Mouse (Mus musculus): ENCODE measurements around the gene Rgs8.

The Rgs8 gene

GRCm38 (mm10) chr1:153704174-153704573, 51.3 kb downstream of the Rgs8 start:
- peak in 1 of 2 experiments; percentile 33 for DNase-seq (ENCODE audit: low spot score in 2 of 2)

GRCm38 (mm10) chr1:153704996-153705395, 52.2 kb downstream of the Rgs8 start:
- DNase-seq (ENCODE audit: low spot score in 2 of 2), result no peak

GRCm38 (mm10) chr1:153708626-153709025, 55.8 kb downstream of the Rgs8 start:
- DNase-seq (ENCODE audit: low spot score in 2 of 2), result no peak

GRCm38 (mm10) chr1:153709451-153709850, 56.6 kb downstream of the Rgs8 start:
- no peak for DNase-seq (ENCODE audit: low spot score in 2 of 2)

GRCm38 (mm10) chr1:153711544-153712262, 58.9 kb downstream of the Rgs8 start:
- no peak for DNase-seq (ENCODE audit: low spot score in 2 of 2)

GRCm38 (mm10) chr1:153712633-153713032, 59.8 kb downstream of the Rgs8 start:
- DNase-seq (ENCODE audit: low spot score in 2 of 2), result no peak

- DNase-seq (ENCODE audit: low spot score in 2 of 2), result no peak
Measured at GRCm38 (mm10) chr1:153717990-153718389, 65.2 kb downstream of the Rgs8 start.

GRCm38 (mm10) chr1:153720935-153721334, 68.1 kb downstream of the Rgs8 start:
- no peak for DNase-seq (ENCODE audit: low spot score in 2 of 2)

GRCm38 (mm10) chr1:153721565-153722310, 68.9 kb downstream of the Rgs8 start:
- no peak for DNase-seq (ENCODE audit: low spot score in 2 of 2)

GRCm38 (mm10) chr1:153723426-153723825, 70.6 kb downstream of the Rgs8 start:
- DNase-seq (ENCODE audit: low spot score in 2 of 2), result no peak

GRCm38 (mm10) chr1:153726636-153727035, 73.8 kb downstream of the Rgs8 start:
- DNase-seq (ENCODE audit: low spot score in 2 of 2), result no peak

- no peak for DNase-seq (ENCODE audit: low spot score in 2 of 2)
Measured at GRCm38 (mm10) chr1:153729806-153730205, 77.0 kb downstream of the Rgs8 start.

GRCm38 (mm10) chr1:153730671-153731070, 77.8 kb downstream of the Rgs8 start:
- DNase-seq (ENCODE audit: low spot score in 2 of 2), result no peak

GRCm38 (mm10) chr1:153733181-153733580, 80.4 kb downstream of the Rgs8 start:
- DNase-seq (ENCODE audit: low spot score in 2 of 2), result no peak

- no peak for DNase-seq (ENCODE audit: low spot score in 2 of 2)
Measured at GRCm38 (mm10) chr1:153734866-153735265, 82.0 kb downstream of the Rgs8 start.

- no peak for DNase-seq (ENCODE audit: low spot score in 2 of 2)
Measured at GRCm38 (mm10) chr1:153736096-153736495, 83.3 kb downstream of the Rgs8 start.

GRCm38 (mm10) chr1:153737101-153738085, 84.6 kb downstream of the Rgs8 start:
- DNase-seq (ENCODE audit: low spot score in 2 of 2), result peak in 1 of 2 experiments; percentile 69

- no peak for DNase-seq (ENCODE audit: low spot score in 2 of 2)
Measured at GRCm38 (mm10) chr1:153739437-153740015, 86.7 kb downstream of the Rgs8 start.

- DNase-seq (ENCODE audit: low spot score in 2 of 2), result peak; percentile 79 to 81
Measured at GRCm38 (mm10) chr1:153740145-153740544, 87.3 kb downstream of the Rgs8 start, which contains the start of gene Rgs16. Rgs16 (plus strand) TSS chr1:153740349.

- no peak for DNase-seq (ENCODE audit: low spot score in 2 of 2)
Measured at GRCm38 (mm10) chr1:153740775-153741400, 88.1 kb downstream of the Rgs8 start.
